Mouse (Mus musculus) cortical plate, adult 2 months (tissue): ENCODE results near the gene Klhdc8b.

ENCODE experiments used
- CTCF ChIP-seq: fragments of 200-500 bp; IDR thresholded peaks from 2 replicates; pipeline ENCODE4 v1.5.1; 2011; ENCODE audit warnings: mild to moderate bottlenecking, control low read depth, low read length; ENCODE audit not compliant: insufficient read depth; ENCODE audit errors: extremely low read depth
- POLR2A ChIP-seq: fragments of 200-500 bp; IDR thresholded peaks from 2 replicates; pipeline ENCODE4 v1.6.1; 2011; ENCODE audit warnings: mild to moderate bottlenecking, low read length, control low read depth; ENCODE audit not compliant: insufficient read depth; ENCODE audit errors: extremely low read depth

DNA sequence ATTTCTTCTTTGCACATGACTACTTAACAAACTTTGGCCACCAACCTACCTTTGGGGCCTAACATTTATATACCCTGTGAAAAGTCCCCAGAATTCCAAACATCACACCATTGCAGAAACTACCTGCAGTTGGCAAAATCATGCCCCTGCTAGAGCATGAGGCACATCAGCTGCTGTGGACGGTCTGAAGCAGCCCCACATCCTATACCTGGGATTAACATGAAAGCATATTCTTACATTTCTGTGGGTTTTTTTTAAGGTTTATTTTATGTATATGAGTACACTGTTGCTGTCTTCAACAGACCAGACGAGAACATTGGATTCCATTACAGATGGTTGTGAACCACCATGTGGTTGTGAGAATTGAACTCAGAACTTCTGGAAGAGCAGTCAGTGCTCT, 4.8 kb upstream of the Klhdc8b start:
- no peak for TF ChIP-seq POLR2A
- TF ChIP-seq CTCF = no peak
